Mouse (Mus musculus): Measurements from ENCODE around the gene Cldn34b1.
"Not testable (repeated sequence)": the region's sequence is repeated elsewhere in the genome, so short reads cannot be mapped to it uniquely, and the experiment has no call there.

The Cldn34b1 gene

DNA sequence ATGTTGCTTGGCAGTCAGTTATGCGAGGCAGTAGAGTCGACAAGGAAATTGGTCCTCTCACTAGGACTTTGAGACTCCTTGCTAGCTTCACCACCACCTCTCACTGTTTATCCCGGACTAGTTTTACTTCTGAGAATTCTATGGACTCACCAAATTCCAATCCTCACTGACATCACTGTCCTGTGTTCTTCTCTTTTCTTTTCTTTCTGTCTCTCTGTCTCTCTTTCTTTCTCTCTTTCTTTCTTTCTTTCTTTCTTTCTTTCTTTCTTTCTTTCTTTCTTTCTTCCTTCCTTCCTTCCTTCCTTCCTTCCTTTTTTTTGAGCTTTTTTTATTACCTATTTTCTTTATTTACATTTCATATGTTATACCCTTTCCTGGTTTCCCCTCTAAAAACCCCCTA lies at the start of gene Cldn34b1:
Cldn34b1 (minus strand) TSS at position 101 of the 400 bp plus-strand sequence.
- not testable (repeated sequence) for DNase-seq (ENCODE audit: low read depth)

DNA sequence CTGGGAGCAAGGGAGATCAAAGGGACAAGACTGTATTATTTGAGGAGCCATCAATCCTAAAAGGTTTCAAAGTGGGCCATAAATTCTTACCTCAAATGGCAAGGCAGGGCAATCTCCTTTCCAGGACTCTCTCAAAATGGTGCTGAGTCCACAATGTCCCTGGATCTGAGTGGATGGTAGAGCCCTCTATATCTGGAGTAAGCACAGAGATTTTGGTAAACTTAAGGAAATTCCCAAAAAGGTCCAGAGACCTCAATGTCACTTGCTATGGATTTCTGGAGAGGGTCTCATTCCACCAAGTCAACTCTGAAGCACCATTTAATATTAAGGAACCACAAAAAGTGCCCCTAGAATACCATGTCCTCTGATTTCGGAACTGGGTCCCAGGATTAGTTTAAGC lies 45.8 kb upstream of the Cldn34b1 start, which contains the start of gene Magea6:
Magea6 (minus strand) TSS at position 101 of the 400 bp plus-strand sequence.
- not testable (repeated sequence) for DNase-seq (ENCODE audit: low read depth)

Data from naive thymus-derived CD4-positive, alpha-beta T cell, adult 2 months (primary cell).